Mouse (Mus musculus) layer of hippocampus, adult 2 months (tissue): Measurements from ENCODE around the gene Il17re. TPM values are rescaled to one million over a fixed set of nuclear protein-coding genes. Genes with fewer than 3 reads are reported as not detected.
A peak's percentile ranks its signal among the peaks of the same experiment; 100 is the strongest.

Experiments used
- DNase-seq, 2 experiments: peaks; one replicate each; pipeline ENCODE4 v3.0.0; 2022; ENCODE audit warnings: low spot score in 2 of 2
- H3K27ac ChIP-seq: fragments of 200-600 bp; 2 replicates; pipeline ENCODE4 v1.8.1; 2022
- H3K4me3 ChIP-seq: fragments of 200-600 bp; 2 replicates; pipeline ENCODE4 v1.8.1; 2022; ENCODE audit warnings: mild to moderate bottlenecking
- CTCF ChIP-seq: fragments of 200-600 bp; conservative IDR thresholded peaks from 2 replicates; pipeline ENCODE4 v1.8.1; 2022; ENCODE audit warnings: antibody characterized with exemption, mild to moderate bottlenecking, moderate library complexity
- total RNA-seq, 2 experiments: library from RNA; stranded (reverse); gene quantifications; 2 replicates each; pipeline ENCODE4 v1.2.3; 2021

Gene Il17re
- total RNA-seq, 2 experiments from 2014 or later, result 0.22 to 0.46 TPM

DNA sequence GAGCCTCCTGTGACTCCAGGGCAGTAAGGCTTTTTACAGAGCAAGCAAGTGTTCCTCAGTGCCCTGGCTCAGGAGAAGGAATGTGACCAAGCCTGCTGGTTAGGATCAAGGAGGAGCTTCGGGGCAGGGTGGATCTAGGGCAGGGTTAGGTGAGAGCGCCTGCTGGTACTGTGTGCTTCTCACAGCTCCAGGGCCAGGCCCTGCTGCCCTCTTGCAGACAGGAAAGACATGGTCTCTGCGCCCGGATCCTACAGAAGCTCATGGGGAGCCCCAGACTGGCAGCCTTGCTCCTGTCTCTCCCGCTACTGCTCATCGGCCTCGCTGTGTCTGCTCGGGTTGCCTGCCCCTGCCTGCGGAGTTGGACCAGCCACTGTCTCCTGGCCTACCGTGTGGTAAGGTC is 351 bp downstream of the Il17re start:
- Histone ChIP-seq H3K4me3 (no peak overlapping the region), H3K27ac (no peak overlapping the region)
- no peak for TF ChIP-seq CTCF
- no peak for DNase-seq

DNA sequence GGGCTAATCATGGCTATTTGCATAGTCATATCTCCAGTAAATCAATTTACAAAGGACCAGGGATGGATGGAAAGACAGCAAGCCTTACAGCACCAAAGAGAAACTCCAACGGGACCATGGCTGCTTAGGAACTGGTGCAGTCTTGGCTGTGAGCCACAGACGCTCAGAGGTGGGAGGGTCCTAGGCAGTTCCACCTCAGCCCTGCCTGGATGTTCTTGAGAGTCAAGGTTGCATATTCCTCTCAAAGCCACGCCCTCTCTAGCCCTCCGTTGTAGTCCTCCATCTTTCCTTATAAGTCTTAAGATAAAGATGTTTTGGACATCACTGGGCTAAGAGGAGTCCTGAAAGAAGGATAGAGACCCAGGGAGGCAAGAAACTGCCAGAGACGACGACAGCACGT is 5.8 kb downstream of the Il17re start:
- no peak overlapping the region for H3K4me3 ChIP-seq
- TF ChIP-seq CTCF, result no peak
- no peak for DNase-seq
- no peak overlapping the region for H3K27ac ChIP-seq

DNA sequence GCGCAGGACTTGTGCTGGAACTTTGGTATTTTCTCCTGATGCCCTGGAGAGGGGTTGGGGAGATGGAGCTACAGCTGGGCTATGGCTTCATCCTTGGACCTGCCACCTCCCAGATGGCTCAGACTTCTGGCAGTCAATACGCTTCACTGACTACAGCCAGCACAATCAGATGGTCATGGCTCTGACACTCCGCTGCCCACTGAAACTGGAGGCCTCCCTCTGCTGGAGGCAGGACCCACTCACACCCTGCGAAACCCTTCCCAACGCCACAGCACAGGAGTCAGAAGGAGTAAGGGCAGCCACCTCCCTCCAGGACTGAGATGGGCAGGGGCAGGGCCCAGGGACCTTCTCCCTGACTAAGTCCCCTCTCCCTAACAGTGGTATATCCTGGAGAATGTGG is 7.3 kb downstream of the Il17re start:
- Histone ChIP-seq H3K4me3 (no peak overlapping the region), H3K27ac (no peak overlapping the region)
- peak; percentile 28 for TF ChIP-seq CTCF
- no peak for DNase-seq

DNA sequence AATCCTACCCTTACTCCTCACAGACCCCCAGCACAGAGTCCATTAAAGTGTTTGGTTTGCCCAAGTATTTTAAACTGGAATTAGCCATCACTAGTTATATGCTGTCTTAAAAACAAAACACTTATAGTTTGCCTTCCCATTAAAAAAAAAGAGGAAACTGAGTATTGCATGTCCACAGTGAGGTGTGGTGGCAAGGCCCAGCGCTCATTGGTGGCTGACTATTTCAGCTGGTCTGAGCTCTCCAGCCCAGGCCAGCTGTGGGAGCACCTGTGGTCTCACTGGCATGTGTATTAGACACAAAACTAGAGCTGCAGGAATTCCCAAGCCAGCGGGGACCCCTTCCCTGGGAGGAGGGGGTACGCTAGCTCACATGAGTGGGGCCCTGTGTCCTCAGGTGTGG is 10.2 kb downstream of the Il17re start:
- DNase-seq, result no peak
- Histone ChIP-seq H3K27ac (no peak overlapping the region), H3K4me3 (no peak overlapping the region)
- no peak for TF ChIP-seq CTCF

DNA sequence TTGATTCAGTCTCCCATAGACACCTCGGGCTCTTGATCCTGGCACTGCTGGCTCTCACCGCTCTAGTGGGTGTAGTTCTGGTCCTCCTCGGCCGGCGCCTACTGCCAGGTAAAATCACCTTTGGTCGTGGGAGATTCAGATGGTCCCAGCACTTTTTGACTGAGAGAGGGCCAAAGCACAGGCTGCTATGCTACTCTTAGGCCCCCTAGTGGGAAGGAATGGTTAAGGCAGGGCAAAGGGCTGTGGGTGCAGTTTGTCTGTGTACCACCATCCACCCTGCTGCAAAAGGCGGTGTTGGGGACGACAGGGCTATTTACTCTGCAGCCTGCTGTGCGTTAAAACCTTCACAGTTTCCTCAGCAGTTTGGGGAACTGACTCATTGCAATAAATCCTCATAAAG is 10.7 kb downstream of the Il17re start:
- H3K27ac ChIP-seq, result peak overlapping the region; percentile 48; the same call in 1 of the 2 replicates
- peak overlapping the region; percentile 52 for H3K4me3 ChIP-seq
- peak; percentile 78 for TF ChIP-seq CTCF
- peak; percentile 60 to 70 for DNase-seq

DNA sequence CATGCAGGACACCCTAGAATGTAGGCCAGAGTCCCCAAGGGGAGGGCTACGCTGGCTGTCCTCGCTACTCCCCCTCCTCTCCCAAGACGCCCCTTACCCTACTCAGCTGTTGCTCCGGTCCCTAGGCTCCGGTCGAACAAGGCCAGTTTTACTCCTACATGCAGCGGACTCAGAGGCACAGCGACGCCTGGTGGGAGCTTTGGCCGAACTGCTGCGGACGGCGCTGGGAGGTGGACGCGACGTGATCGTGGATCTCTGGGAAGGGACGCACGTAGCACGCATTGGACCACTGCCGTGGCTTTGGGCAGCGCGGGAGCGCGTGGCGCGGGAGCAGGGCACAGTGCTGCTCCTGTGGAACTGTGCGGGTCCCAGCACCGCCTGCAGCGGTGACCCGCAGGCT is 11.1 kb downstream of the Il17re start:
- H3K27ac ChIP-seq, result peak overlapping the region; percentile 48; the same call in 1 of the 2 replicates
- TF ChIP-seq CTCF, result peak; percentile 69
- peak; percentile 50 to 73 for DNase-seq
- H3K4me3 ChIP-seq, result peak overlapping the region; percentile 52

DNA sequence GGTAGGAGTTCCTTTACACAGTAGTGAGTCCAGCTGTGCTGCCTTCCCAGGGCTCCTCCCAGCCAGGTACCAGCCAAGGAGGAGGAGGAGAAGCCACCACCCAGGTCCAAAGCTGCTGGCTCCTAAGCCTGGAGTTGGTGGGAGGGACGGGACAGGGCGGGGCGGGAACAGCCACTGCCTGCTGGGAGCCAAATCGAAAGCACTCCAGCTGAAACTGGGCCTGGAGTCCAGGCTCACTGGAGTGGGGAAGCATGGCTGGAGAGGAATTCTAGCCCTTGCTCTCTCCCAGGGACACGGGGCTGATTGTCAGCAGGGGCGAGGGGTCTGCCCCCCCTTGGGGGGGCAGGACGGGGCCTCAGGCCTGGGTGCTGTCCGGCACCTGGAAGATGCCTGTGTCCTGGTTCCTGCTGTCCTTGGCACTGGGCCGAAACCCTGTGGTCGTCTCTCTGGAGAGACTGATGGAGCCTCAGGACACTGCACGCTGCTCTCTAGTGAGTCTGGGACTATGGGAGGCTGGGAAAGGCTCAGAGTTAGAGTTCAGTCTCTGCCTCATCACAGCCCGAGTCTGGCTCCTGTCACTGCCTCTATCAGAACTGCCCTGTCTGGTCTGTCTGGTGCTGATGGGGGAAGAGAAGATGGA is 13.1 kb downstream of the Il17re start, which contains the start of gene Il17rc:
Il17rc (plus strand) TSS at position 131 of the 640 bp plus-strand sequence.
- Histone ChIP-seq H3K27ac (peak within 1 kb of the TSS; percentile 68), H3K4me3 (peak within 1 kb of the TSS; percentile 37)
- DNase-seq, result no peak
- TF ChIP-seq CTCF, result no peak

DNA sequence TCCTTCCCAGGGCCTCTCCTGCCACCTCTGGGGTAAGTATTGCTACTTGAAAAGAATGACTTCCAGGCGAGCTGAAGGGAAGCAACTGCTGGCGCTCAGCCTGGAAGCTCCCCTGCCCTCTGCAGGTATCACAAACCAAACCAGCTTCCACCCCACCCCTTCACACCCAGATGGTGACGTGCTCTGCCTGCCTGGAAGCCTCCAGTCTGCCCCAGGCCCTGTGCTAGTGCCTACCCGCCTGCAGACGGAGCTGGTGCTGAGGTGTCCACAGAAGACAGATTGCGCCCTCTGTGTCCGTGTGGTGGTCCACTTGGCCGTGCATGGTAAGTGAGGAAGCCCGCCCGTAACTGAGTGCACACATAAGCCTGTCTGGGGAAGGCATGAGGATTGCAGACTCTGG is 13.8 kb downstream of the Il17re start:
- H3K4me3 ChIP-seq, result no peak overlapping the region
- no peak for TF ChIP-seq CTCF
- no peak overlapping the region for H3K27ac ChIP-seq
- no peak for DNase-seq

DNA sequence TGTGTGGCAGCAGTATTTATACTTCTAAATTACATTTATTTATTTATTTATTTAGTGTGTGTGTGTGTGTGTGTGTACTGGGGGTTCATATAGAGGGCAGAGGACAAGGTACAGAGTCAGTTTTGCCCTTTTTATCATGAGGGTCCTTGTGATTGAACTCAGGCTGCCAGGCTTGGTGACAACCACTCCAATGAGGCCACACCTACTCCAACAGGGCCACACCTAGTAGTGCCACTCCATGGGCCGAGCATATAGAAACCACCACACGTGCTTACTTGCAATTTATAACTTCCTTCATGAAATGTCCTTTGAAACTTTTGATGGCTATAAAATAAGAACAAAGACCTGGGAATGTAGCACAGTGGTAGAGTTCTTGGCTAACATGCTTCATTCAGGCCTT is 15.0 kb downstream of the Il17re start:
- no peak overlapping the region for H3K27ac ChIP-seq
- DNase-seq, result no peak
- no peak overlapping the region for H3K4me3 ChIP-seq
- TF ChIP-seq CTCF, result no peak

DNA sequence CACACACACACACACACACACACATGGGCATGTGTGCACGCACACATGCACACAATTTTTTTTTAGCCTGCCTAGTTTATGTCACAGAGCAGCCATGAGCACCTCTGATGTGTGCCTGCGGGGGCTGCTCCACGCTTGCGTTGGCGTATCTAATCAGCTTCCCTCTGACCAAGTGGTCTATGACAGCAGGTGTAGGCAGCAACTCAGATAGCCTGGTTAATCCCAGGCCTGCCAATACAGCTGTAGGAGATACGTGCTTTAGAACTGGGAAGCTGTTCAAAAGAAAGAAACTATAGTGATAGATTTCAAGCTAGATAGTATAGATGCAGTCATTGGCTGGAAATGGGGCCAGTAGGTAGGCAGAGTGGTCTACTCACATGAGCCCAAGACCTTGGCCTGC is 15.4 kb downstream of the Il17re start:
- DNase-seq, result no peak
- no peak overlapping the region for H3K27ac ChIP-seq
- no peak for TF ChIP-seq CTCF
- H3K4me3 ChIP-seq, result no peak overlapping the region

DNA sequence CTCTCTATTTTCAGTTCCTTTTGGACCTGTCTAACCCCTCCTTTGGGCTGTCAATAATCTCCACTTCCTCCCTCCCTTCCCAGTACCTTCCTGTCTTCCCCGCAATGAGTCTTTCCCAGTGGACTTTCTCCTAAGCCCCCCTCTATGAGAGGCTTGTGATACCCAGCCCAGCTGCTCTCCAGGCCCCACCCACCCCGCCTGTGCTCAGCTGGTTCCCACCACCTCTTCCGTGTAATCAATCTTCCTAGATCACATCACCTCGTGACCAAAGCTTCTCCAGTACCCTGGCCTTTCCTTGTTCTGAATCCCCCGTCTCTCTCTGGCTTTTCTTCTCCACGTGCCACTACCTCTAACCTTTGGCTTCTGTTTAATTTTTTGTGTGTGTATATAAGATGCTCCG is 19.1 kb downstream of the Il17re start:
- no peak for TF ChIP-seq CTCF
- DNase-seq, result no peak
- H3K27ac ChIP-seq, result no peak overlapping the region
- no peak overlapping the region for H3K4me3 ChIP-seq

DNA sequence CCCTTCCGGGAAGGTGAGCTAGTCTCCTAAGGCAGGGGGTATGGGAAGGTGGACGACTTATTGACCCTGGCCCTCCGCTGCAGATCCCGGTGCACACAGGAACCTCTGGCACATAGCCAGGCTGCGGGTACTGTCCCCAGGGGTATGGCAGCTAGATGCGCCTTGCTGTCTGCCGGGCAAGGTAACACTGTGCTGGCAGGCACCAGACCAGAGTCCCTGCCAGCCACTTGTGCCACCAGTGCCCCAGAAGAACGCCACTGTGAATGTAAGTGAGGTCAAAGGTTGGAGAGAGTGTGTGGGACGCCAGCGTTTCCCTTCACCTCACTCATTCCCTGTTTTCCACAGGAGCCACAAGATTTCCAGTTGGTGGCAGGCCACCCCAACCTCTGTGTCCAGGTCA is 20.6 kb downstream of the Il17re start:
- H3K4me3 ChIP-seq, result no peak overlapping the region
- no peak overlapping the region for H3K27ac ChIP-seq
- no peak for DNase-seq
- no peak for TF ChIP-seq CTCF

DNA sequence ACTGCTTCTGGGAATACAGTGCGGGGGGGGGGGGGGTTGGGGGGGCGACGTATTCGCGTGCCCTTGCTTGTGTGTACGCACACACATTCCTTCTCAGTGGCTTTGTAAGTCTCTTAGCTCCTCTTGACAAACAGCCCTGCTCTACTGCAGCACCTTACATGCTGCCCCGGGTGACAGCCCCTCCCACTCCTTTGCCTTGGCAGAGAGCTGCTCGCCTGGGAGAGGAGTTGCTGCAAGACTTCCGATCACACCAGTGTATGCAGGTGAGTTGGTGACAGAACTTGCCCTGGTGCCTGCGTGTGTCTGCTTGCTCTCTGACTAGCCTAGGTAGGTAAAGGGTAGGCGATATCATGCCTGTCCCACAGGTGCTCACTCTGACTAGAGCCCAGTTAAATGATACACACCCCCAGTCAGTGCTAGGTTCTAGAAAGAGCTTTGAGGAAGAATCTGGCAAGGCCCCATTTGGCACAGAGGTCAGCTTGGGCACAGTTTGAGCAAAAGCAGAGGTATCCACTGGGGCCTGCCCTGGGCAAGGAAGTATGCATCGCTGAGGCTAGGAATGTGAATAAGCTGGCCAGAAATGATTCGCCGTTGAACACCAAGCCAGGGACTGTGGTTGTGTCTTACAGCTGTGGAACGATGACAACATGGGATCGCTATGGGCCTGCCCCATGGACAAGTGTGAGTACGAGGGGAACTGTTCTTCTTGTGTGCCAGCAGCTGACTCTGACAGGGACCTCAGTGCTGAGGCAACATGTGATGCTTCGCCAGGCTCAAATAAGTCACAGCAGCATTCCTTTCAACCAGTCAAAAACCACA is 22.5 kb downstream of the Il17re start:
- TF ChIP-seq CTCF, result no peak
- DNase-seq, result no peak
- H3K4me3 ChIP-seq, result no peak overlapping the region

DNA sequence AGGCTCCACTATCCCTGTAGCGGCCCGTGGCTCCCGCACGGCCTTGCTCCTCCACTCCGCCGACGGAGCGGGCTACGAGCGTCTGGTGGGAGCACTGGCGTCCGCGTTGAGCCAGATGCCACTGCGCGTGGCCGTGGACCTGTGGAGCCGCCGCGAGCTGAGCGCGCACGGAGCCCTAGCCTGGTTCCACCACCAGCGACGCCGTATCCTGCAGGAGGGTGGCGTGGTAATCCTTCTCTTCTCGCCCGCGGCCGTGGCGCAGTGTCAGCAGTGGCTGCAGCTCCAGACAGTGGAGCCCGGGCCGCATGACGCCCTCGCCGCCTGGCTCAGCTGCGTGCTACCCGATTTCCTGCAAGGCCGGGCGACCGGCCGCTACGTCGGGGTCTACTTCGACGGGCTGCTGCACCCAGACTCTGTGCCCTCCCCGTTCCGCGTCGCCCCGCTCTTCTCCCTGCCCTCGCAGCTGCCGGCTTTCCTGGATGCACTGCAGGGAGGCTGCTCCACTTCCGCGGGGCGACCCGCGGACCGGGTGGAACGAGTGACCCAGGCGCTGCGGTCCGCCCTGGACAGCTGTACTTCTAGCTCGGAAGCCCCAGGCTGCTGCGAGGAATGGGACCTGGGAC is 24.3 kb downstream of the Il17re start:
- peak in 1 of 2 experiments; percentile 46 for DNase-seq
- H3K27ac ChIP-seq, result peak overlapping the region; percentile 98
- TF ChIP-seq CTCF, result peak; percentile 41; the same call in 1 of the 2 replicates
- H3K4me3 ChIP-seq, result peak overlapping the region; percentile 75

More for the DNA sequence above, 22.5 kb downstream of the Il17re start:
- H3K27ac ChIP-seq, result no peak overlapping the region
